Mouse (Mus musculus): ENCODE measurements around the gene Pex13.

Gene Pex13

DNA sequence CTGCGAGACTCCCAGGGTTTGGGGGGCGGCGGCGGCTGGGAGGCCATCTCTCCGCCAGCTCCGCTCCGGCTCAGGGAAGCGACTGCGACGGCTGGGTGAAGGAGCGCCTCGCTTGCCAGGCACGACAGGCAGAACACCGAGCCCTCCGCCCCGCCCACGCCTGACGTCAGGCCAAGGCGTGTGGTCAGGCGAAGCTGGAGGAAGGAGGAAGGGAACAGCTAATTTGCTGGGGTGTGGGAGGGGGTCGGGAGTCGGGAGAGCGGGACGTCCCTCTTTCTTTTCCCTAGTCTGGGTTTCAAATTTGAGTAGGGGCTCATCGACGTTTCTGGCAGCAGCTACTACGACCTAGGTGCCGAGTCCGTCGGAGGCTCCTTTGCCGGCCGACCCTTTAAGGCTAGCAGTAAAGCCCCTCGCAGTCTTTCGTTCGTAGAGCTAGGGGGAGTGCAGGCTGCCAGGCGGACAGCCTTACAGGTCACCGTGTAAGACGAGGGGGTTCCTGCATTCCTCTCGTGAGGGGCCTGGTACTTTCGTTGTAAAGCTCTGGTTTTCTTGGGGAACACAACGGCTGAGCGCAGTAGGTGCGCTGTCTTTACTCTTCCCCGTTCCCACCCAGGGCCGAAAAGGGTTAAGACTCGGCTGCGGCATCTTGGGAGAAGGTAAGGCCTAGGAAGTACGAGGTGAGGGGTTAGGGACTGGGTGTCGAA is at the start of gene Pex13:
TSS of gene Pex13 (minus strand) at position 162 of the 704 bp plus-strand sequence.
- DNase-seq (ENCODE audit: low spot score), result peak; percentile 91

DNA sequence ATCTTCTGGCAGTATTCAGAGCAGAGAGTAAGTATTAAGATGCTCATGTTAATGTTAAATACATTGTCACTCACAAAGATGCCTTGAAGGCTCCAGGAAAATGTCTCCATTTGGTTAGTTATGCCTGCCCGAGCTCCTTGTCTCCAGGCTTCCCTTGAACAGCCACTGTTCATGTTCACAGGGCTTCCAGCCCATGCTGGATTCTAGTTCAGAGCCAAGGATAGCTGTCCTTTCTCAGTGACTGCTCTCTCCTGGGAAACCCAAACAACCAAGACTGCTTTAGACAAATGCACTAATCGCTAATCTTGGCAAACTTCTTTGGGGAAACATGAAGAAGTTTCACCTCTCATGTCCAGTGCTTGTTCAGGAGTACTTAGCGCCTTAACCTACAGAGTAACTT is 46.5 kb upstream of the Pex13 start:
- no peak for DNase-seq (ENCODE audit: low spot score)

DNA sequence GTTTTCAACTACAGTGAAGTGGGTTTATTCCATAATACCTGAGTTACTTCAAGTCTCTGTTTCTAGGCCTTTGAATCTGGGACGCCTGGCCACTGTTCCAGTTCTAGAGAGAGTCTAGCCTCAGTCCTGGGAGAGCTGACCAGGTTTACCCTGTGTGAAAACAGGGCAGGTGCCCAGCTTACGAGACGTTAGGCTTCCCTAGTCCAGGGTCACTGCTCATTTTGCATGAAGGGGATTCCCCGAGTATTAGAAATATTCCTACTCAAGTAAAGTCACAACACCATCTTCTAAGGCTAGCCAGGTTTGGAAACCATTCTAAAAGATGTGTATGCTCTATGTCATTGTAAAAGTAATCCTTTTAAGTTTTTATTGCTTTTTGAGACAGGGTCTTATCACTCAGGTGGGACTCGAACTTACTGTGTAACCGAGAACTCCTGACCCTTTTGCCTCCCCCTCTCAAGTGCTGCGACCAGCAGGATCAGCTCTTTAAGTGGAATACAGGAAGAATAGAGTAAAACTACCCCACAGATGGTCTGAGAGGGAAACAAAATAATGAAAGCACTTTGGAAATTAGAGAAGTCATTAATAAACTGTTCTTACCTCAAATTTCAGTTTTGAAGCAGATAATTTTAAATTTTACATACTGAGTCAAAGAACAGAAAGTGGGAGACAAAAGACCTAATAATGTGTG is 39.0 kb upstream of the Pex13 start:
- no peak for DNase-seq (ENCODE audit: low spot score)

DNA sequence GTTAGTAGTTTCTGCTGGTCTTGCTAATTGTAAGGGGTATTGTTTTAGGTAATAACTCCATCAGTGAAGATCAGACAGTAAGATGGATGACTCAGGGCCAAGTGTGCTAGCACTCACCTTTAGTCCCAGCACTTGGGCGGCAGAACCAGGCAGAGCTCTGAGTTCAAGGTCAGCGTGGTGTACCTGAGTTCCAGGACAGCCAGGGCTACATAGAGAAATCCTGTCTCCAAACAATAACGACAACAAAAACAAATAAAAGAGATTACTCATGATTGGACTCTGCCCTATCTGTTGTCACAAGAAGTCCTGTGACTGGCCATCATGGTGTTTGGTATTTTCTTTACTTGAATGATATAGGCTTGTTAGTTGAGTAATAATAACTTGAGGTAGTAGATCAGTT is 36.1 kb upstream of the Pex13 start:
- DNase-seq (ENCODE audit: low spot score), result no peak

DNA sequence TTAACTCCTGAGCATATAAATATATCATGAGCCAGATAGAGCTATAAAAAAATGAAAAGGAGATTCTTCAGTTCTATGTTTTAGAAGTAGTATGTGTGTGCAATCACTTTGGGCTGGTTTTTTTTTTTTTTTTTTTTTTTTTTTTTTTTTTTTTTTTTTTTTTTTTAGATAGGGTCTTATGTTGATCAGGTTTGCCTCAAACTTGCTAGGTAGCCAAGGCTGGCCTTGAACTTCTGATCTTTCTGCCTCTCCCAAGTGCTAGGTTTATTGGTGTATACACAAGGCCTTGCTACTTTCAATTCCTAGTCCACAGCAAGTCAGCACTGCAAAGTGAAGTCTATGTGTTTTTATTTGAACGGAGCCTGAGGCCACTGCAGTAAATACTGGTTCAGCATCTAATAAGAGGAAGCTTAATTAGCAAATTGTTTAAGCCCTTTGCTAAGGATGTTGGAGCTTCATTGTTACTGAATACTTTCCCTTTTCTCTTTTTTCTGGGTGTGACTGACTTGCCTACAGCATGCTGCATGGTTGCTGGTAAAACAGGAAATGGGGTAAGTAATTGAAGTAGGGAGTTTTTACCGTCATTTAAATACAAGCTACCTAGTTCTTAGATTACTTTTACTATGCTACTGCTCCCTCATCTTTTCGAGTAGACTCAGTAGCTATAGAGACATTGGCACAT is 33.8 kb upstream of the Pex13 start:
- no peak for DNase-seq (ENCODE audit: low spot score)

DNA sequence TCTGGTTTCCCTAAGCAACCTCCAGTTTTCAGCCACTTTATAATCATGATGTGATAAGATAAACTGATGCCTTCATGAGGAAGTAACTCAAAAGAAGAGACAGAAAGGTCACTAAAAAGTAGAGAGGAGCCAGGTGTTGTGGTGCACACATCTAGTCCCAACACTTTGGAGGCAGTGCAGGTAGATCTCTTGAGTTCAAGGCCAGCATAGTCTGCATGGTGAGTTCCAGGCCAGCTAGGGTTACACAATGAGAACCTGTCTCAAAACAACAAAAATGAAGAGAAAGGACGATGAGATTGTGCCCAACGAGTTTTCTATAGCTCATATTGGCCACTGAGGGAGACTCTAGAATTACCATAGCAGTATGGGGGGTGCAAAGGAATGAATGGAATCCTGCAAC is 32.8 kb upstream of the Pex13 start:
- DNase-seq (ENCODE audit: low spot score), result no peak

DNA sequence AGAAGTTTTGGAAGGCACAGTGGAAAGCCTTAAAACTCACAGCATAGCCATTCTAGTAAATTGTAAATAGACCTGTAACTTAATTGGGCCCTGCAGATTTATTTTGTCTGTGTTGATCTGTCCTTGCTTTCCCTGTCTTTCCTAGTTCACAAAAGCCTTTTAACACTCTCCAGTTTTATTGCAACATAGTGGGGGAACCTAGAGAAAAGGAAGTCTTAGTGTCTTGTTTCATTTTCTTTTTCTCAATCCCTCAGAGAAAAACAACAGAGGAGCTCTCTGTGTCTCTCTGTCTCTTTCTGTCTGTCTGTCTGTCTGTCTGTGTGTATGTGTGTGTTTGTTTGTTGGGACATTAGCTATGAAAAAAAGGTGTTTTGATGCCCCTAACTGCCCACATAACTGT is 30.1 kb upstream of the Pex13 start:
- DNase-seq (ENCODE audit: low spot score), result no peak

DNA sequence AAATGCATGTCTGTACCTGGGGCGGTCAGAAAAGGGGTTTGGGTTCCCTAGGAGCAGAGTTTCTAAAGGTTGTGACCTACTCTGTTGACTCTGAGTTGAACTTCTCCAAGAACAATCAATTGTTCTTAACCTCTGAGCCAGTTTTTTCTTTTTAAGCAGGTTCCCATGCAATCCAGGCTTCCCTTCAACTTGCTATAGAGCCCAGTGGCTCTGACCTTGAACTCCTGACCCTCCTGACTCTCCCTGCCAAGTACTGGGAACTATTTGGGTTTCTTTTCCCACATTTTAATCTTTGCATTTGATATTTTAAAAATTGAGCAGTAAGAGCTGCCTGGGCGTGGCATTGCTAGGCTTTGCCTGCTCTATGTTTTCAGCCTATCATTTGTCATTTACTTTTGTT is 27.5 kb upstream of the Pex13 start:
- no peak for DNase-seq (ENCODE audit: low spot score)

DNA sequence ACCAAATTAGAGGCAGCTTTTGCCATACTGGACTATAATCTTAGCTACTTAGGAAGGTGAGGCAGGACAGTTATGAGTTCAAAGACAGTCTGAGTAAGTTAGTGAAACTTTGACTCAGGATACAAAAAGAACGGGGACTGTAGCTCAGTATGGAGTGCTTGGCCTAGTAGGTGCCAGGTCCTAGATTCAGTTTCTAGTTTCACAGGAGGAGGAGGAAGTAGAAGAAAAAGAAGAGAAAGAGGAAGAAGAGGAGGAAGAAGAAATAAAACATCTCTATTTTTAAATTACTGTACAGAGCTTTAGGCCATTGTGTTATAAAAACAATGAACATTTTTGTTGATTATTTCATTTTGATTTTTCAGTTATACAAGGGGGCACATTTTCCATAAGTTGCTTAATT is 22.3 kb upstream of the Pex13 start:
- DNase-seq (ENCODE audit: low spot score), result no peak

DNA sequence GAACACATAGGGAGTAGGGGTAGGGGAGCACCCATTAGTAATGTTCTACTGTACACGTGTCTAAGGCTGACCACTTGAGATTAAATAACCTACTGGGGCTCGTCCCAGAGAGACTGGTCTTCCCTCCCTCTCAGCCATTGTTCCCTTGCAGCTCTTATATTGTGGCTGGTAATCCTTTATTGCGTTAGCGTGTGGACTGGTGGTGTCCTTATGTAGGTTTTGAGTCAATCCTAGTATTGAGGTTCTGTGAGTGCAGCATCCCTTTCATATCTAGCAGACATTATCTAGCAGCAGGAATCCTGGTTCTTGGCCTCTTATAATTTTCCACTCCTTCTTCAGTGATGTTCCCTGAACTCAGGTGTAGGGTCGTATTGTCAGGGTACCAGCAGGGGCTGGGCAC is 20.9 kb upstream of the Pex13 start:
- DNase-seq (ENCODE audit: low spot score), result no peak

DNA sequence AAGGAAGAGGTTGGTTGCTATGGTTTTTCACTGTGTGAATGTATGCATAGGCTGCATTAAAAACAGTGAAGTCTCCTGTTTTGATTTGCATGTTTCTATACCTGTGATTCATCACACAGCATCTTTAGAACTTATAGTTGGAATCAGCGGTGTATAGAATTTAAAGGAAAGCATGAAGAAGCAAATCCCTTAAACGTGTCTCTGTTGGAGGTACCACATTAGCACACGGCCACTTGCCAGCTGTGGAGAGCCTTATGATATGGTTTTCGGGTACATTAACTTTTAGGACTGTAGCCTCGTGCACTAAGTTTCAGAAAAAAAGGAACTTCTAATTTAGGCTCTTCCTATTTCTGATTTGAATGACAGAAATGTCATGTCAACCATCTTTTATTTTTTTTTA is 16.8 kb upstream of the Pex13 start:
- no peak for DNase-seq (ENCODE audit: low spot score)

DNA sequence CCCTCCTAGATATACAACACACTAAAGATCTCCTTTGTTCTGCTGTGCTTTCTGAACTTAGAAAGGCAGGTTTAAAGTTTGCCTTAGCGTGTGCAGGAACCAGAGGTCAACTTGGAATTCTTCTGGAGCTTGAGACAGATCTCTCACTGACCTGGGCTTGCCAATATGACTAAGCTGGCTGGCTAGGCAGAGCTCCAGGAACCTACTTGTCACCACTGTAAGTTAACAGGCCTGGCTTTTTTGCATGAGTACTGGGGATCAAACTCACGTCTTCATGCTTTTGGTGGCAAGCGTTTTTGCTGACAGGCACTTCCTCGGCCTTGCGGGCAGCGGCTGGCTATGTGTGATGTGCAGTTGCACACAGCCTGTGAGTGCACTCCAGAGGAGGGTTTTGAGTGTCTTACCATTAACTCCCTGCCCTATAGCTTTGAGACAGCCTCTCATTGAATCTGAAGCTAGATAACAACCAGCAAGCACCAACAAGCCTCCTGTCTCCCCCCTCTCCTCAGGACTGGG is 14.7 kb upstream of the Pex13 start:
- DNase-seq (ENCODE audit: low spot score), result no peak

DNA sequence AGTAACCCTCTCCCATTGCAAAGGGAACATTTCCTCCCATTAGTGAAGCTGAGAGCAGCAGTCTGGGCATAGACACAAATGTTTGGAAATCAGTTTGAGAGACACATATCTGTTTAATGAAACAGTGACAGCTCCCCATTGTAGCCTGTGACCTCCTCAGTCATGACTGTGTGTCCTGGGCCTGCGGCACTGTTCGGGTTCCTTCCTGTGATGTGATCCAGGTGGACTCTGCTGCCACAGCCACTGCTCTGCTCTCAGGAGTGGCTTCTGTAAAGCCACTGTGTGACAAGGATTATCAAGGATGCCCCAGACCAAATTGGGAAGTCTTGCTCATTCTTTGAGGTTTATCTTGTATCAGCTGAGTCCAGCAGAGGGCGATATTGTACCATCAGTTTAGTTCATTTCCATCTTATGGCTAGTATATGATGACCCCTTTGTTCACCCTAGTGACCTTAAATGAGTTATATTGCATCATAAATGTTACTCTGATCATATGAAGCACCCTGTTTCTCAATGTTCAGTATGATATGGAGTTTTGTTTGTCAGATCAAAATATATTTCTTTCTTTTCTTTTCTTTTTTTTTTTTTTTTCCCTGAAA is 13.4 kb upstream of the Pex13 start:
- DNase-seq (ENCODE audit: low spot score), result peak; percentile 80

DNA sequence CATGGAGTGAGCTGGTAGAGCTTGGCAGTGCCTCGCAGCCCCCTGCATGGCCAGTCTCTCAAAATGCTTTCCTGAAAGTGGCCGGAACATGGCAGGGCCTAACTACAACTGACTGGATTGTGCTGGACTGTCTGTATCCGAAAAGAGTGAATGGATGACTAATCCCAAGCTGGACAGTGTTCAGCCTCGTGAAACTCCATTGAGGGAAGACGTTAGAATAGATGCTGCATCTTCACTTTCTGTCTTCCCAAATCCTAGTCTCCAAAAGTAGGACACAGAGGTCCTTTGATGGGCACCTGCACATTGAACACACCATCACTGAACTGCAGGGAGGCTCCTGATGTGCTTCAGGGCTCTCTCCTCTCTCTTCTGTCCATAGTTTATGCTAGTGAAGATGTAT is 10.3 kb upstream of the Pex13 start:
- DNase-seq (ENCODE audit: low spot score), result no peak

DNA sequence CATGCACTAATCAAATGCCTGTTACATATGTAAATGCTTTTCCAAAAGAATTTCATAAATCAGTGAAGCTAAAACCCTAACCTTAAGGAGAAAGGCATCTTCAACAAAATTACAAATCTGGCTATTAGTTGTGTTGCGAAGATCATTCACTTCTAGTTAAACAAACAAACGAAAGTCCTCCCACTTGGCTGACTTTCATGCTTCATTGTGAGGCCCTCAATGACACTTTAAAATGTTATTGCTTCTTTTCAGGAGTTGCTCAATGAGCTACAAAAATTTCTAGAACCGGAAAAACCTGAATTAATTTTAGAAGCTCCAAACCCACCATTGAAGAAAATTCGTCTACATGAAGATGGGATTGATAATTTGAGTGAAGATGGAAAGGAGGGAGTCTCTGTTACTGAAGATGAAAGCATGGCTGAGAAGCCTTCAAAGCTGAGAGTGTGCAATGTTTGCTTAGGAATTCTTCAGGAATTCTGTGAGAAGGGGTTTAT is 6.5 kb upstream of the Pex13 start:
- DNase-seq (ENCODE audit: low spot score), result no peak

DNA sequence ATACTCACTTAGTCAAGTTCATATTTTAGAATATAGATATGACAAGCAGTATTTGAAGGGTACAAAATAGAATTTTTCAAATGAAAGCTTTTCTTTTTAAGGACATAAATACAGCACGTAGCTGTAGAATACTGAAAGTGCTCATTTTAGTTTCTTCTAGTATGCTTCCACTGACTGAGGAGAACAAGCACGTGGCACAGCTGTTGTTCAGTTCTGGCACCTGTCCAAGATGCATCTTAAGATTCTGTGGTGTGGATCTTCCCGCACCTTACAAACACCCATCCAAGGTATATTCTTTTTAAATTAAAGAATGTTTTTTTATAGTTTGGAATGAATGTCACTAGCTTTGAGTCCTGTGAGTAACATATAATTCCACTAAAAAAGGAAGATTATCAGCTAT is 1.4 kb upstream of the Pex13 start:
- no peak for DNase-seq (ENCODE audit: low spot score)

DNA sequence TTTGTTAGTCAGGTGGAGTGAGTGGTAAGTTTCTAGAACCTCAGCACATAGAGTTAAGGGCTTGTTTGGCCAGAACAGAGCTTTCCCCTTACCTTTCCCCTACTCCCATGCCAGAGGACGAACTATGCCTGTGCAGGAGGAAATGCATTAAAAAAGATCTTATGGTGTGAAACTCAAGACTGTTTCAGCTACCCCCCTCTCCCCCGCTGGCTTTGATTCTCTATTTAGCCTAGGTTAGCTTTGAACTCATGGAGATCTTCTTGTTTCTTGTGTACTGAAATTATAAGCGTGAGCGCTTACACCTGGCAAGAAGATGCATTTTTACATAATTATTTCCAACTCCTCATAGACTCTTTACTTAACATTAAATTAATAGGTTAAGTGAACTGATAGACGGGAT is 767 bp upstream of the Pex13 start:
- no peak for DNase-seq (ENCODE audit: low spot score)

DNA sequence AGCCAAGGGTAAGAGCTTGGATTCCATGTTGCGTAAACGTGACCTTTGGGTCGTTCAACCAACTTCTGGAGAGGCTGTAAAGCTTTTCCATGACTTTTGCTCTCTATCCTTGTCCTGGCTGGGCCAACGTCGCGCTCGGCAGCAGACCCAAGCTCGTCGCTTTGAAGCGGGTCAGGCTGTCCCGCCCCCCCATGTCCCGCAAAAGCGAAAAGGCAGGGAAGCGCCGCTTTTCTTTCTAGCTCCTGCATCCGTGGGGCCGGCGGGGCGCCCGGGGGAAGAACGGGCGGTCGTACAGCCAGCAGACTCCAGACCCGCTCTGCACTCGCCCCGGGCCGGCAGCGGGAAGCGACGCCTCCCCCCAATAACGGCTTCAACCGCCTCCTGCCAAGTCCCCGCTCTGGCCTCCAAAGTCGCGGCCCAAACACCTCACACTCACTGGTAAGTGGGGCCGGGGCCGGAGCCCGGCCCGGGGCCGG is 410 bp downstream of the Pex13 start, which contains the start of gene Pus10:
TSS of gene Pus10 (plus strand) at position 364 of the 476 bp plus-strand sequence.
- DNase-seq (ENCODE audit: low spot score), result no peak

DNA sequence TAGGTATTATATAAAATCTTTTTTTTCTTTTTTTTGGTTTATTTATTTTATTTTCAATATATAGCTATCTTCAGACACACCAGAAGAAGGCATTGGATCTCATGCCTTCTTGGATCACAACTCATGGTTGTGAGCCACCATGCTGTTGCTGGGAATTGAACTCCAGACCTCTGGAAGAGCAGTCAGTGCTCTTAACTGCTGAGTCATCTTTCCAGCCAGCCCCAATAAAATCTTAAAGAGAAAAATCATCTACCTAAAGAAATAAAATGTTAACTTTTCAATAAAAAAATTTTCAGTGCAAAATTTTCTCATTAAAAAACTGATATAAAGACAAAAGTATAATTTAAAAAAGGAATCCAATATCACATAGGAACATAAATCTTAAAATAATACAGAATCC is 1.5 kb downstream of the Pex13 start:
- no peak for DNase-seq (ENCODE audit: low spot score)

DNA sequence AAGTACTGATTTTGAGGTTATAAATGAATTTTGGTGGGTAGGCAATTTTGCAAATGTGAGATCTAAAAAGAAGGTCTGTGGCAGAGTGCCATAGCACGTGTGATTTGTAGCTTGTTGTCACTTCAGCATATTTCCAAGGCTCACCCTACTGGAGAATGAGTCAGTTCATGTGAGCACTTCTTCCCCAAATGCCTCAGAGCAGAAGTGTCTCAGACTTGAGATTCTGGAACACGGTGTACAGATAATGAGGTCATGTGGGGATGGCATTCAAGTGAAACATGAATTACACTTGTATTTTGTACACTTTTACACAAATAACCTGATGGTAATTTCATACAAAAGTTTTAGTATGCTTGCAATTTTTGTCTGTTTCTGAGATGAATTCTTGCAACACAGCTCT is 8.0 kb downstream of the Pex13 start:
- no peak for DNase-seq (ENCODE audit: low spot score)

DNA sequence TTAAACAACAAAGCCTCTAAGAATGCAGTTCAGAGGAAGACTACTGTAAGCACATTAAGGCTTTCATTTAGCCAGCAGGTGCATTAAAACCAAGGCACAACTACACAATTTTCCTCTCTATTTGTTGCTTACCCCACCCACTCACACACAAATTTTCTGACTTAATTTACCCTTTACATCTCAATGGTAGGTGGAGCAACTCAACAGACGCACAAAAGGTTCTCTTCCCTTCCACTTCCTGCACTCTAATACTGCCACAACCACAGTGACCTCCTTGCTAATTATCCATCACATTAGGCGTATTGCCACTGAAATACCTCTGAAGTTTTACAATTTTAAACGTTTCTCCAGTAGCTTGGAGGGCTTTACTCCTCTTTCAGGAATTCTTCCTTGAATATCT is 12.1 kb downstream of the Pex13 start:
- no peak for DNase-seq (ENCODE audit: low spot score)

DNA sequence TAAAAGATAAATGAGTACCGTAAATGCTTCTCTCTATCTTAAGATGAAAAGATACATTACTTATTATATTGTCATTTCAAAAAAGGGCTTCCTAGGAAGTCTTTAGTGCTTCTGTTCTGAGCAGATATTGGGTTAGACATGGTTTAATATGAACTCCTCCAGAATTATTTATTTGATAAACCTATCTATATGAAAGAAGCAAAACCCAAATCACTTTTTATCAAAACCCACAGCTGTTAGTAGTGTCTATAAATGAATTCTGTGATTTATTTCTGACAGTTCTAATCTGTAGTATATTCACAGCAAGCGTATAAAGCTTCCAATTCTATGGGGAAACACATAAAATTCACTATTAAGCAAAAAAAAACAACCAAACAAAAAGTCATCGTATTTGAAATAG is 17.9 kb downstream of the Pex13 start:
- DNase-seq (ENCODE audit: low spot score), result no peak

Data from layer of hippocampus, adult 11-12 months (tissue).